Mouse (Mus musculus): ENCODE results near the gene Rbm19.

- TF ChIP-seq CTCF (IDR thresholded peaks at IDR 0.05; ENCODE audit: low read depth) (no peak), EP300 (IDR thresholded peaks at IDR 0.05; ENCODE audit: low read depth) (no peak)
Observed at GRCm38 (mm10) chr5:120148246-120148645, 32.0 kb downstream of the Rbm19 start.

Measured in heart, postnatal 0 days (tissue).